Mouse (Mus musculus) midbrain, postnatal 0 days (tissue): ENCODE measurements around the gene Lgmn. TPM values are rescaled to one million over a fixed set of nuclear protein-coding genes. Genes with fewer than 3 reads are reported as not detected.

ENCODE experiments used
- ATAC-seq: fragments of 200-750 bp; cut with Nextera tagmentation; 2 replicates; pipeline ENCODE4 v1.8.0; 2017; ENCODE audit warnings: moderate number of reproducible peaks, mild to moderate bottlenecking, moderate TSS enrichment, moderate library complexity; ENCODE audit not compliant: low FRiP score
- DNase-seq: peaks from one replicate; pipeline ENCODE4 v3.0.0-alpha.2; 2015; ENCODE audit warnings: low spot score
- H3K27ac ChIP-seq: fragments of 300-500 bp; sonication (generic); 2 replicates; pipeline ENCODE4 v1.5.1; 2014; ENCODE audit warnings: low read depth, mild to moderate bottlenecking, low read length, mixed read lengths
- H3K27me3 ChIP-seq: fragments of 300-500 bp; sonication (generic); 2 replicates; pipeline ENCODE4 v1.6.1; 2014; ENCODE audit warnings: low read length, control low read depth, mixed read lengths; ENCODE audit not compliant: insufficient read depth
- H3K36me3 ChIP-seq: fragments of 300-500 bp; sonication (generic); 2 replicates; pipeline ENCODE4 v1.6.1; 2014; ENCODE audit warnings: low read length, control low read depth, mixed read lengths; ENCODE audit not compliant: insufficient read depth
- H3K4me1 ChIP-seq: fragments of 300-500 bp; sonication (generic); 2 replicates; pipeline ENCODE4 v1.6.1; 2014; ENCODE audit warnings: mild to moderate bottlenecking, control low read depth, antibody characterized with exemption, low read length, mixed read lengths; ENCODE audit not compliant: insufficient read depth
- H3K4me2 ChIP-seq: fragments of 300-500 bp; sonication (generic); 2 replicates; pipeline ENCODE4 v1.6.1; 2014; ENCODE audit warnings: low read depth, mild to moderate bottlenecking, low read length, mixed read lengths; ENCODE audit not compliant: poor library complexity, severe bottlenecking
- H3K4me3 ChIP-seq: fragments of 300-500 bp; sonication (generic); 2 replicates; pipeline ENCODE4 v1.5.1; 2014; ENCODE audit warnings: low read depth, mild to moderate bottlenecking, low read length, moderate library complexity
- H3K9ac ChIP-seq: fragments of 300-500 bp; sonication (generic); replicated peaks from 2 replicates; pipeline ENCODE4 v1.6.1; 2014; ENCODE audit warnings: mild to moderate bottlenecking, low read length, moderate library complexity, mixed read lengths; ENCODE audit not compliant: poor library complexity, severe bottlenecking
- H3K9me3 ChIP-seq: fragments of 300-500 bp; sonication (generic); 2 replicates; pipeline ENCODE4 v1.6.1; 2016; ENCODE audit warnings: low read length, control low read depth
- CTCF ChIP-seq: IDR thresholded peaks from 2 replicates; pipeline ENCODE4 v1.5.1; 2016; ENCODE audit warnings: antibody characterized with exemption, mild to moderate bottlenecking
- WGBS: fragments of 180-500 bp; shearing (Covaris S2); extraction: QIAGEN DNeasy Blood & Tissue Kit; methylation state at CpG from one replicate; pipeline ENCODE4 v1.1.7; 2014; 5-methylcytosine and 5-hydroxymethylcytosine counted together
- polyA plus RNA-seq: library from polyadenylated mRNA; unstranded; fragments of >200 nt; fragmentation: Nextera tagmentation; extraction: Ambion mirVana; gene quantifications from 2 replicates; pipeline ENCODE4 v1.2.1, GENCODE M21; 2015
- total RNA-seq: library from RNA; depleted of rRNA; stranded (reverse); fragments of >200 nt; gene quantifications from 2 replicates; pipeline ENCODE4 v1.2.3, GENCODE M21; 2014

Gene Lgmn
- total and polyA plus RNA-seq, 2 experiments from 2014 or later: 124 to 148 TPM

GRCm38 (mm10) chr12:102382180-102382579, 57.4 kb downstream of the Lgmn start:
- Histone ChIP-seq H3K4me2 (no peak overlapping the region), H3K27ac (no peak overlapping the region), H3K4me1 (no peaks in the 10 kb centered on the region), H3K4me3 (no peak overlapping the region), H3K36me3 (no peaks in the 10 kb centered on the region), H3K9ac (no peak overlapping the region), H3K9me3 (no peaks in the 10 kb centered on the region), H3K27me3 (no peaks in the 10 kb centered on the region)
- no peak for TF ChIP-seq CTCF
- DNase-seq (no peak), ATAC-seq (no peak)
- 92% methylated on average over 8 of the region's 8 CpGs for WGBS

GRCm38 (mm10) chr12:102372322-102372721, 67.3 kb downstream of the Lgmn start:
- H3K27me3 ChIP-seq: no peaks in the 10 kb centered on the region
- H3K9me3 ChIP-seq: no peaks in the 10 kb centered on the region
- H3K9ac ChIP-seq: no peak overlapping the region
- H3K4me3 ChIP-seq: no peak overlapping the region
- H3K36me3 ChIP-seq: no peaks in the 10 kb centered on the region
- DNase-seq (no peak), ATAC-seq (no peak)
- WGBS: 88% methylated on average over 3 of the region's 3 CpGs
- TF ChIP-seq CTCF: no peak
- no peak overlapping the region for H3K27ac ChIP-seq
- H3K4me1 ChIP-seq: no peaks in the 10 kb centered on the region
- H3K4me2 ChIP-seq: no peak overlapping the region

- TF ChIP-seq CTCF: no peak
- DNase-seq: no peak
- Histone ChIP-seq H3K9ac (no peak overlapping the region), H3K4me3 (no peak overlapping the region), H3K4me1 (no peaks in the 10 kb centered on the region), H3K36me3 (no peaks in the 10 kb centered on the region), H3K27me3 (no peaks in the 10 kb centered on the region), H3K27ac (no peak overlapping the region), H3K9me3 (no peaks in the 10 kb centered on the region), H3K4me2 (no peak overlapping the region)
- 87% methylated on average over 4 of the region's 4 CpGs for WGBS
- ATAC-seq: no peak
Measured at GRCm38 (mm10) chr12:102370931-102371500, 68.6 kb downstream of the Lgmn start.

GRCm38 (mm10) chr12:102369488-102370235, 70.0 kb downstream of the Lgmn start:
- H3K4me3 ChIP-seq: no peak overlapping the region
- H3K27me3 ChIP-seq: no peaks in the 10 kb centered on the region
- H3K9me3 ChIP-seq: no peaks in the 10 kb centered on the region
- WGBS: 75% methylated on average over 22 of the region's 22 CpGs
- ATAC-seq (no peak), DNase-seq (no peak)
- H3K4me2 ChIP-seq: no peak overlapping the region
- no peaks in the 10 kb centered on the region for H3K4me1 ChIP-seq
- no peak for TF ChIP-seq CTCF
- no peak overlapping the region for H3K27ac ChIP-seq
- no peak overlapping the region for H3K9ac ChIP-seq
- H3K36me3 ChIP-seq: no peaks in the 10 kb centered on the region

GRCm38 (mm10) chr12:102368556-102368955, 71.1 kb downstream of the Lgmn start:
- no peak for TF ChIP-seq CTCF
- Histone ChIP-seq H3K27me3 (no peaks in the 10 kb centered on the region), H3K27ac (no peak overlapping the region), H3K9me3 (no peaks in the 10 kb centered on the region), H3K4me3 (no peak overlapping the region), H3K36me3 (no peaks in the 10 kb centered on the region), H3K4me2 (no peak overlapping the region), H3K4me1 (no peaks in the 10 kb centered on the region), H3K9ac (no peak overlapping the region)
- DNase-seq: no peak
- ATAC-seq: no peak; the same call in 1 of the 2 replicates
- 87% methylated on average over 14 of the region's 14 CpGs for WGBS

GRCm38 (mm10) chr12:102368066-102368465, 71.5 kb downstream of the Lgmn start:
- WGBS: 84% methylated on average over 7 of the region's 7 CpGs
- no peak for DNase-seq
- no peak for ATAC-seq

More at GRCm38 (mm10) chr12:102368066-102368465, 71.5 kb downstream of the Lgmn start:
- TF ChIP-seq CTCF: no peak
- Histone ChIP-seq H3K4me1 (no peaks in the 10 kb centered on the region), H3K36me3 (no peaks in the 10 kb centered on the region), H3K27ac (no peak overlapping the region), H3K4me3 (no peak overlapping the region), H3K9me3 (no peaks in the 10 kb centered on the region), H3K9ac (no peak overlapping the region), H3K4me2 (no peak overlapping the region), H3K27me3 (no peaks in the 10 kb centered on the region)
